Mouse (Mus musculus) G1E-ER4 (cell line): Measurements from ENCODE around the gene Tollip. TPM values are rescaled to one million over a fixed set of nuclear protein-coding genes. Genes with fewer than 3 reads are reported as not detected.

Experiments used
- GATA1 ChIP-seq: IDR thresholded peaks from one replicate; pipeline ENCODE4 v1.8.0; 2012; ENCODE audit warnings: low read length, inconsistent platforms
- polyA plus RNA-seq: library from polyadenylated mRNA; stranded (reverse); fragments of >175 nt; gene quantifications from 2 replicates; pipeline ENCODE4 v1.2.3, GENCODE M21; 2012

Gene Tollip
- polyA plus RNA-seq, 1 experiment = 70.2 TPM

GRCm38 (mm10) chr7:141869644-141870043 lies 48.7 kb downstream of the Tollip start:
- no peak for TF ChIP-seq GATA1

- no peak for TF ChIP-seq GATA1
These were observed 57.3 kb downstream of the Tollip start for GRCm38 (mm10) chr7:141861046-141861445.

- no peak for TF ChIP-seq GATA1
These were observed 78.0 kb downstream of the Tollip start for GRCm38 (mm10) chr7:141840354-141840753.

- TF ChIP-seq GATA1 = no peak
These were observed 79.5 kb downstream of the Tollip start, which contains the start of gene Muc5b for GRCm38 (mm10) chr7:141838779-141839178. Muc5b (plus strand) TSS chr7:141839070.

- no peak for TF ChIP-seq GATA1
These were observed 81.9 kb downstream of the Tollip start for GRCm38 (mm10) chr7:141836423-141836822.

GRCm38 (mm10) chr7:141835941-141836340 lies 82.4 kb downstream of the Tollip start:
- no peak for TF ChIP-seq GATA1

Other genes starting within 250 kb of the Tollip start
- not detected in 2 replicates for gene Muc2, start 228.2 kb downstream of the Tollip start, polyA plus RNA-seq
- gene Muc5ac, start 129.5 kb downstream of the Tollip start, polyA plus RNA-seq = not detected in 2 replicates
- gene Muc5b, start 79.4 kb downstream of the Tollip start, polyA plus RNA-seq = not detected in 2 replicates
- gene Brsk2, start 31.2 kb upstream of the Tollip start, polyA plus RNA-seq = 0.02 TPM in 1 of 2 replicates, not detected in the other
- 38.6 and 39.4 TPM in 2 replicates for gene Mob2, start 142.6 kb upstream of the Tollip start, polyA plus RNA-seq
- 0.24 and 0.28 TPM in 2 replicates for gene Dusp8, start 177.3 kb upstream of the Tollip start, polyA plus RNA-seq
- not detected in 2 replicates for gene Gm45618, start 202.2 kb upstream of the Tollip start, polyA plus RNA-seq
- not detected in 2 replicates for gene Gm39115, start 217.5 kb upstream of the Tollip start, polyA plus RNA-seq
- not detected in 2 replicates for gene Gm45337, start 226.1 kb upstream of the Tollip start, polyA plus RNA-seq
- gene Gm29735, start 238.6 kb upstream of the Tollip start, polyA plus RNA-seq = not detected in 2 replicates
- gene Gm4553, start 247.2 kb upstream of the Tollip start, polyA plus RNA-seq = not detected in 2 replicates